Mouse (Mus musculus): ENCODE data around the gene Pdgfd. TPM values are rescaled to one million over a fixed set of nuclear protein-coding genes. Genes with fewer than 3 reads are reported as not detected.

Gene Pdgfd
- total RNA-seq, 2 experiments from 2014 or later, result 9.6 to 17.1 TPM

- intact Hi-C loops (cut with DNase I), result no loop called here
These were observed 136.2 kb downstream of the Pdgfd start for GRCm38 (mm10) chr9:6304590-6304989.

GRCm38 (mm10) chr9:6305847-6306246 lies 137.5 kb downstream of the Pdgfd start:
- no peak for DNase-seq
- intact Hi-C loops (cut with DNase I), result no loop called here

More at GRCm38 (mm10) chr9:6304590-6304989, 136.2 kb downstream of the Pdgfd start:
- no peak for DNase-seq

- no peak for DNase-seq
- intact Hi-C loops (cut with DNase I), result no loop called here
These were observed 148.7 kb downstream of the Pdgfd start for GRCm38 (mm10) chr9:6317114-6317513.

GRCm38 (mm10) chr9:6325408-6325807 lies 157.0 kb downstream of the Pdgfd start:
- intact Hi-C loops (cut with DNase I), result no loop called here
- DNase-seq, result no peak

- intact Hi-C loops (cut with DNase I), result no loop called here
- DNase-seq, result no peak
These were observed 165.1 kb downstream of the Pdgfd start for GRCm38 (mm10) chr9:6333499-6333898.

GRCm38 (mm10) chr9:6336236-6336635 lies 167.9 kb downstream of the Pdgfd start:
- no peak for DNase-seq
- intact Hi-C loops (cut with DNase I), result no loop called here

GRCm38 (mm10) chr9:6337891-6338290 lies 169.5 kb downstream of the Pdgfd start:
- intact Hi-C loops (cut with DNase I), result no loop called here
- no peak for DNase-seq

- DNase-seq, result no peak
- intact Hi-C loops (cut with DNase I), result no loop called here
These were observed 170.0 kb downstream of the Pdgfd start for GRCm38 (mm10) chr9:6338344-6338743.

GRCm38 (mm10) chr9:6339394-6339793 lies 171.0 kb downstream of the Pdgfd start:
- peak; percentile 10 to 13 for DNase-seq
- intact Hi-C loops (cut with DNase I), result no loop called here

- DNase-seq, result no peak
- intact Hi-C loops (cut with DNase I), result no loop called here
These were observed 172.4 kb downstream of the Pdgfd start for GRCm38 (mm10) chr9:6340750-6341149.

- DNase-seq, result no peak
- intact Hi-C loops (cut with DNase I), result no loop called here
These were observed 174.5 kb downstream of the Pdgfd start for GRCm38 (mm10) chr9:6342854-6343253.

- no peak for DNase-seq
- intact Hi-C loops (cut with DNase I), result no loop called here
These were observed 176.1 kb downstream of the Pdgfd start for GRCm38 (mm10) chr9:6344514-6344913.

- no peak for DNase-seq
- intact Hi-C loops (cut with DNase I), result no loop called here
These were observed 176.5 kb downstream of the Pdgfd start for GRCm38 (mm10) chr9:6344924-6345323.

GRCm38 (mm10) chr9:6345366-6345765 lies 177.0 kb downstream of the Pdgfd start:
- no peak for DNase-seq
- intact Hi-C loops (cut with DNase I), result no loop called here

- intact Hi-C loops (cut with DNase I), result no loop called here
These were observed 185.0 kb downstream of the Pdgfd start for GRCm38 (mm10) chr9:6353257-6353960.

GRCm38 (mm10) chr9:6360795-6361194 lies 192.4 kb downstream of the Pdgfd start:
- intact Hi-C loops (cut with DNase I), result no loop called here
- DNase-seq, result no peak

More at GRCm38 (mm10) chr9:6353257-6353960, 185.0 kb downstream of the Pdgfd start:
- no peak for DNase-seq

GRCm38 (mm10) chr9:6366550-6366949 lies 198.2 kb downstream of the Pdgfd start:
- no peak for DNase-seq
- intact Hi-C loops (cut with DNase I), result no loop called here

- DNase-seq, result peak in 1 of 2 experiments; percentile 17
- intact Hi-C loops (cut with DNase I), result loop anchor here (2.0 kb wide), 1 partner anchor 233 kb away; the partner anchor contains the start of gene Pdgfd
These were observed 233.4 kb downstream of the Pdgfd start for GRCm38 (mm10) chr9:6401764-6402163.

- intact Hi-C loops (cut with DNase I), result no loop called here
These were observed 238.2 kb downstream of the Pdgfd start for GRCm38 (mm10) chr9:6406535-6406934.

GRCm38 (mm10) chr9:6407972-6408371 lies 239.6 kb downstream of the Pdgfd start:
- intact Hi-C loops (cut with DNase I), result no loop called here
- DNase-seq, result no peak

More at GRCm38 (mm10) chr9:6406535-6406934, 238.2 kb downstream of the Pdgfd start:
- DNase-seq, result no peak

GRCm38 (mm10) chr9:6424606-6425005 lies 256.2 kb downstream of the Pdgfd start:
- DNase-seq, result no peak
- intact Hi-C loops (cut with DNase I), result loop anchor here (2.0 kb wide), 1 partner anchor 256 kb away; the partner anchor contains the start of gene Pdgfd

Data from heart, postnatal 36 days (tissue).